Mouse (Mus musculus): ENCODE results near the gene Srrt.

Srrt gene

GRCm38 (mm10) chr5:137263897-137264720 lies 43.4 kb downstream of the Srrt start:
- DNase-seq (ENCODE audit: low spot score) = no peak
